17 mouse cellular contexts compared by ENCODE assay signal in the genomic region with DNA sequence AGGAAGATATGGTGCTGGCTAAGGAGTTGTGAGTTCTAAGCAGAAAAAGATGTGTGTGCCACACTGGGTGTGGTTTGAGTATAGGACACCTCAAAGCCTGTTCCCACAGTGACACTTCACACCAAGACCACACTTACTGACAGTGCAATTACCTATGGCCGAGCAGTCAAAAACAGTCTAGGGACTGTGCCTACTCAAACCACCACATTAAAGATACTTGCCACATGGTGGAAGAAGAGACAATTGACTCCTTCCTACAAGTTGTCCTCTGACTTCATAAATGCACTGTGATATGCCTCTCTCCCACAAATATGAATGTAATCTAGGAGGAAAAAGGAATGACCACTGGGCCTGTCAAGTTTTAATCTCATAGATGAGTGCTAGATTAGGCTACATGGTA.
"Had no signal": no experiment of that assay in that cellular context is flagged by ENCODE, and none has a peak within 500 bp of the region (broad histone marks: within the 10 kb centered on the region; RNA-seq: fewer than 3 reads in every experiment).

No protein-coding gene starts in this region.

- H3K4me1 ChIP-seq: kidney, embryonic 15.5 days; limb, embryonic 12.5 days; midbrain, embryonic 10.5 days; neural tube, embryonic 15.5 days had no signal

- ATAC-seq: lung, postnatal 0 days; midbrain, embryonic 16.5 days had no signal

- H3K9me3 ChIP-seq: kidney, embryonic 15.5 days; limb, embryonic 12.5 days; midbrain, embryonic 10.5 days; neural tube, embryonic 15.5 days had no signal

- H3K4me3 ChIP-seq: kidney, embryonic 15.5 days; limb, embryonic 12.5 days; midbrain, embryonic 10.5 days; neural tube, embryonic 15.5 days had no signal

- DNase-seq: kidney, adult 11 months; kidney, postnatal 25 days; liver; lung, adult 2 months; lung, postnatal 36 days; retina, postnatal 1 day; right cerebral cortex, postnatal 4 days; spleen, adult 18-20 months; thymus, adult 2 months; thymus, postnatal 25 days had no signal

- H3K27ac ChIP-seq: kidney, embryonic 15.5 days; limb, embryonic 12.5 days; liver, embryonic 14.5 days; midbrain, embryonic 10.5 days; neural tube, embryonic 15.5 days had no signal

- H3K27me3 ChIP-seq: kidney, embryonic 15.5 days; limb, embryonic 12.5 days; neural tube, embryonic 15.5 days had no signal

- H3K4me2 ChIP-seq: kidney, embryonic 15.5 days; limb, embryonic 12.5 days; neural tube, embryonic 15.5 days had no signal

- H3K9ac ChIP-seq: kidney, embryonic 15.5 days; limb, embryonic 12.5 days; liver, embryonic 14.5 days; neural tube, embryonic 15.5 days had no signal
